Mouse (Mus musculus) neural tube, embryonic 11.5 days (tissue): Measurements from ENCODE around the gene Abcc3. TPM values are rescaled to one million over a fixed set of nuclear protein-coding genes. Genes with fewer than 3 reads are reported as not detected.
"Not testable (repeated sequence)": the region's sequence is repeated elsewhere in the genome, so short reads cannot be mapped to it uniquely, and the experiment has no call there.

Experiments
- ATAC-seq: fragments of 200-750 bp; cut with Nextera tagmentation; 2 replicates; pipeline ENCODE4 v1.8.0; 2017; ENCODE audit warnings: moderate number of reproducible peaks, mild to moderate bottlenecking, moderate TSS enrichment, moderate library complexity; ENCODE audit not compliant: insufficient read depth, low FRiP score, low TSS enrichment
- DNase-seq: peaks from one replicate; pipeline ENCODE4 v3.0.0-alpha.2; 2015; ENCODE audit warnings: low spot score
- H3K27ac ChIP-seq: fragments of 300-500 bp; sonication (generic); 2 replicates; pipeline ENCODE4 v1.5.1; 2014; ENCODE audit warnings: low read depth, mild to moderate bottlenecking, low read length
- H3K27me3 ChIP-seq: fragments of 300-500 bp; sonication (generic); 2 replicates; pipeline ENCODE4 v1.6.1; 2014; ENCODE audit warnings: mild to moderate bottlenecking, low read length, mixed read lengths; ENCODE audit not compliant: control insufficient read depth, insufficient read depth
- H3K36me3 ChIP-seq: fragments of 300-500 bp; sonication (generic); 2 replicates; pipeline ENCODE4 v1.6.1; 2014; ENCODE audit warnings: mild to moderate bottlenecking, low read length, moderate library complexity, mixed read lengths; ENCODE audit not compliant: control insufficient read depth, insufficient read depth
- H3K4me1 ChIP-seq: fragments of 300-500 bp; sonication (generic); 2 replicates; pipeline ENCODE4 v1.6.1; 2014; ENCODE audit warnings: low read length, mixed read lengths; ENCODE audit not compliant: control insufficient read depth, insufficient read depth
- H3K4me2 ChIP-seq: fragments of 300-500 bp; sonication (generic); 2 replicates; pipeline ENCODE4 v1.6.1; 2014; ENCODE audit warnings: low read depth, mild to moderate bottlenecking, moderate library complexity
- H3K4me3 ChIP-seq: fragments of 300-500 bp; sonication (generic); 2 replicates; pipeline ENCODE4 v1.5.1; 2014; ENCODE audit warnings: low read depth, low read length
- H3K9ac ChIP-seq: fragments of 300-500 bp; sonication (generic); 2 replicates; pipeline ENCODE4 v1.6.1; 2014; ENCODE audit warnings: mild to moderate bottlenecking, low read length
- H3K9me3 ChIP-seq: fragments of 300-500 bp; sonication (generic); 2 replicates; pipeline ENCODE4 v1.6.1; 2016; ENCODE audit warnings: low read length; ENCODE audit not compliant: control insufficient read depth
- WGBS: fragments of 180-500 bp; shearing (Covaris S2); extraction: QIAGEN DNeasy Blood & Tissue Kit; methylation state at CpG from one replicate; pipeline ENCODE4 v1.1.7; 2014; 5-methylcytosine and 5-hydroxymethylcytosine counted together
- polyA plus RNA-seq: library from polyadenylated mRNA; unstranded; fragments of >200 nt; fragmentation: Nextera tagmentation; extraction: Ambion mirVana; gene quantifications from 2 replicates; pipeline ENCODE4 v1.2.1, GENCODE M21; 2014

The Abcc3 gene
- polyA plus RNA-seq, 1 experiment from 2014 or later, result 0.60 TPM

- 52% methylated on average over 11 of the region's 11 CpGs for WGBS
- Histone ChIP-seq H3K27ac (peak overlapping the region; percentile 88), H3K4me3 (no peak overlapping the region), H3K9me3 (no peaks in the 10 kb centered on the region), H3K36me3 (no peaks in the 10 kb centered on the region), H3K27me3 (no peaks in the 10 kb centered on the region), H3K4me1 (peaks cover 21% of the 10 kb centered on the region), H3K9ac (peak overlapping the region; percentile 23; the same call in 1 of the 2 replicates), H3K4me2 (no peak overlapping the region)
- peak; percentile 77 for DNase-seq
- ATAC-seq, result peak; percentile 71
These were observed 15.1 kb upstream of the Abcc3 start for GRCm38 (mm10) chr11:94407803-94408321.

- no peak overlapping the region for H3K9ac ChIP-seq
- no peak overlapping the region for H3K27ac ChIP-seq
These were observed 12.6 kb upstream of the Abcc3 start for GRCm38 (mm10) chr11:94405348-94405747.

GRCm38 (mm10) chr11:94404641-94405260, 12.0 kb upstream of the Abcc3 start:
- Histone ChIP-seq H3K36me3 (no peaks in the 10 kb centered on the region), H3K9me3 (no peaks in the 10 kb centered on the region), H3K9ac (no peak overlapping the region), H3K4me3 (no peak overlapping the region), H3K27ac (no peak overlapping the region), H3K4me1 (peaks cover 21% of the 10 kb centered on the region), H3K27me3 (no peaks in the 10 kb centered on the region), H3K4me2 (no peak overlapping the region)
- peak; percentile 77 for DNase-seq
- 24% methylated on average over 11 of the region's 11 CpGs for WGBS
- ATAC-seq, result 0 out of 2 replicates have a peak, but pooled peaks have one; percentile 38

More at GRCm38 (mm10) chr11:94405348-94405747, 12.6 kb upstream of the Abcc3 start:
- H3K4me3 ChIP-seq, result no peak overlapping the region
- H3K36me3 ChIP-seq, result no peaks in the 10 kb centered on the region
- no peak overlapping the region for H3K4me2 ChIP-seq
- no peaks in the 10 kb centered on the region for H3K9me3 ChIP-seq
- H3K4me1 ChIP-seq, result peaks cover 21% of the 10 kb centered on the region
- DNase-seq (no peak), ATAC-seq (no peak)
- WGBS, result 56% methylated on average over 6 of the region's 6 CpGs
- H3K27me3 ChIP-seq, result no peaks in the 10 kb centered on the region

- Histone ChIP-seq H3K4me3 (no peak overlapping the region), H3K9ac (no peak overlapping the region), H3K27me3 (no peaks in the 10 kb centered on the region), H3K4me1 (peaks cover 21% of the 10 kb centered on the region), H3K9me3 (no peaks in the 10 kb centered on the region), H3K27ac (no peak overlapping the region), H3K36me3 (no peaks in the 10 kb centered on the region), H3K4me2 (no peak overlapping the region)
- 60% methylated on average over 5 of the region's 5 CpGs for WGBS
- ATAC-seq (no peak), DNase-seq (no peak)
These were observed 11.4 kb upstream of the Abcc3 start for GRCm38 (mm10) chr11:94404178-94404577.

- WGBS, result 81% methylated on average over 10 of the region's 10 CpGs
- no peak overlapping the region for H3K9ac ChIP-seq
- peaks cover 21% of the 10 kb centered on the region for H3K4me1 ChIP-seq
- H3K4me3 ChIP-seq, result no peak overlapping the region
- H3K4me2 ChIP-seq, result no peak overlapping the region
- no peak for ATAC-seq
- no peaks in the 10 kb centered on the region for H3K9me3 ChIP-seq
- H3K27ac ChIP-seq, result no peak overlapping the region
- no peak for DNase-seq
- no peaks in the 10 kb centered on the region for H3K36me3 ChIP-seq
- no peaks in the 10 kb centered on the region for H3K27me3 ChIP-seq
These were observed 11.0 kb upstream of the Abcc3 start for GRCm38 (mm10) chr11:94403757-94404156.

DNA sequence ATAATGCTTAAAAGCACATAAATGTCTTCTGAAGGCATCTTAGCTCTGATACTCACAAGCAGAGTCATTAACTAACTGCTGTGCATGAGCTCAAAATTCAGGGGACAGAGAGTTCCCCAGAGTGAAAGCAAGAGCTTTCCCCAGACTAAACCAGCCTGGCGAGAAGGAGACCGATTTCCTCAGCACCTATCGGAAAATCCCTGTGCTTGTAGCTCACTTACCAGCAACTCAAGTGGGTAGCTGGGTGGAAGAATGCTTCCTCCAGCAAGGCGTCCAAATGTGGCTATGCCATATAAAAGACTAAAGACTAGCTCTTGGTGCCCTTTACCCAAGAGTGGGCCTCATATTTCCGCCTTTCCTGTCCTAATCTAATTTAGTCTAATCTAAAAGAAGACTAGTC, 9.9 kb upstream of the Abcc3 start:
- Histone ChIP-seq H3K27me3 (no peaks in the 10 kb centered on the region), H3K4me3 (no peak overlapping the region), H3K4me1 (peaks cover 15% of the 10 kb centered on the region), H3K27ac (no peak overlapping the region), H3K9me3 (no peaks in the 10 kb centered on the region), H3K4me2 (no peak overlapping the region), H3K36me3 (no peaks in the 10 kb centered on the region), H3K9ac (no peak overlapping the region)
- DNase-seq (no peak), ATAC-seq (no peak)
- 84% methylated on average over 5 of the region's 5 CpGs for WGBS

- not testable (repeated sequence) for H3K27ac ChIP-seq, H3K4me2 ChIP-seq, H3K36me3 ChIP-seq, DNase-seq, H3K27me3 ChIP-seq, H3K4me3 ChIP-seq, H3K4me1 ChIP-seq, H3K9ac ChIP-seq, H3K9me3 ChIP-seq, ATAC-seq
- 91% methylated on average over 4 of the region's 4 CpGs for WGBS
These were observed 9.2 kb upstream of the Abcc3 start for GRCm38 (mm10) chr11:94402029-94402428.

DNA sequence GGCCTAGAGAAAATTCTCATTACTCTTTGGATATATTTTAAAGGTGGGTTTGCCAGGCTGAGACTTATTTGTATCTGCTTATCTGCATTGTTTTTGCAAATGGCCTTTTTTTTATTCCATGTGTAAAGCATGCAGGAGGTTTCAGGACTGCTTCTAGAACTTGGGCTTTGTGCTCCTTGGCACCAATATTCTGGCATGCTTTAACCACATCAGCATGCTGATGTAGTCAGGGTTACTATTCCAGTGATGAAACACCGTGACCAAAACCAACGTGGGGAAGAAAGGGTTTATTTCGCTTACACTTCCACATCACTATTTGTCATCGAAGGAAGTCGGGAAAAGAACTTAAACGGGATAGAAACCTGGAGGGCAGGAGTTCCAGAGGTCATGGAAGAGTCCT, 8.2 kb upstream of the Abcc3 start:
- no peaks in the 10 kb centered on the region for H3K9me3 ChIP-seq
- WGBS, result 75% methylated on average over 6 of the region's 6 CpGs
- ATAC-seq (no peak), DNase-seq (no peak)
- H3K4me1 ChIP-seq, result peaks cover 6% of the 10 kb centered on the region; the same call in 1 of the 2 replicates
- H3K36me3 ChIP-seq, result no peaks in the 10 kb centered on the region
- H3K27ac ChIP-seq, result no peak overlapping the region
- H3K9ac ChIP-seq, result no peak overlapping the region
- no peak overlapping the region for H3K4me3 ChIP-seq
- no peaks in the 10 kb centered on the region for H3K27me3 ChIP-seq
- no peak overlapping the region for H3K4me2 ChIP-seq

DNA sequence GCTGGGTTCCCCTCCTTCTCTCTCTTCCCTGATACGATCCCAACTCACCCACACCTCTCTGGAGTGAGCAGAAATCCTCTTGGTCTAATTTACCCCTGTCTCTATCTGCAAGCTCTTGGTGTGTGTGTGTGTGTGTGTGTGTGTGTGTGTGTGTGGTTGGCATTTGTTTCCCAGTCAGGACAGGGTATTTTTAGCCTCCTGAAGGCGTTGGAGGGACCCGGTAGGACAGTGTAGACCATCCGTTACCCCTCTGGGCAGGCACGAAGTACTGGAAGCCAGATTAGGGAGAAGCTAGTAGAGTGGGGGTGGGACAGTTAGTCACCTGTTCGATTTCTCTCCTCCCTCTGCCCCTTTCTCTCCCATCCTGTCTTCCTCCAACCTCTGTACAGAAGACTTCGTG, 1.3 kb upstream of the Abcc3 start:
- Histone ChIP-seq H3K4me1 (no peaks in the 10 kb centered on the region), H3K36me3 (no peaks in the 10 kb centered on the region), H3K9me3 (no peaks in the 10 kb centered on the region), H3K27ac (no peak overlapping the region), H3K4me2 (no peak overlapping the region), H3K27me3 (peaks cover 6% of the 10 kb centered on the region; the same call in 1 of the 2 replicates), H3K4me3 (no peak overlapping the region), H3K9ac (no peak overlapping the region)
- WGBS, result 89% methylated on average over 7 of the region's 7 CpGs
- DNase-seq, result no peak
- no peak for ATAC-seq
